Mouse (Mus musculus): ENCODE data around the gene Atp8b5.

The Atp8b5 gene

DNA sequence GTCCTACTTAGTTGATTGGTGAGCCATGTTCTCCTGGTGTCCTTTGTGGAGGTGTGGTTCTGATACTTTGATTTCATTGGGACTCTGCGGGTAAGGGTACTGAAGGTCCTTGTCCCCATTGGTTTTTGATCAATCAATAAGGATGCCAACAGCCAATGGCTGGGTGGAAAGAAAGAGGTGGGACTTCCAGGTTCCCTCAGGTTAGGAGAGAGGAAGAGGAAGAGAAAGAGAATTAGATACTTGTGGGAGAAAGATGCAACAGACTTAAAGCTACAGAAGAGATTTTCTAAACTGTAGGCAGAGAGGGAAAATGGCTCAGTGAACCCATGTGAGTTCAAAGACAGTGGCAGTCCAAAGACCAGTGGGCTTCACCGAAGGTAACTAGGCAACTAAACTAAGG is 60.2 kb downstream of the Atp8b5 start:
- no peak for DNase-seq

DNA sequence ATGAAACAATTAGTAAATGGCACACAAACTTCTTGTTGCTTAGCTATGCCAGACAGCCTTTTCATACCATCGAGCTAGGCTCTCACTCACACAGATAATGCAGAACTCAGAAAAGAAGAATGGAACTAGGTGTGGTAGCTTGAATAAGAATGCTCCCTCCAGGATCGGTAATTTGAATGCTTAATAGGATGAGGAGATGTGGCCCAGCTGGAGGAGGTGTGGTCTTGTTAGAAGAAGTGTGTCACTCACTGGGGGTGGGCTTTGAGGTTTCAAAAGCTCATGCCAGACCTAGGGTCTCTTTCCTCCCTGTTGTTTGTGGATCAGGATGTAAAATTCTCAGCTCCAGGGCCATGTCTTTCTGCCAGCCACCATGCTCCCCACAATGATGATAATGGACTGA is 67.8 kb downstream of the Atp8b5 start:
- no peak for DNase-seq

DNA sequence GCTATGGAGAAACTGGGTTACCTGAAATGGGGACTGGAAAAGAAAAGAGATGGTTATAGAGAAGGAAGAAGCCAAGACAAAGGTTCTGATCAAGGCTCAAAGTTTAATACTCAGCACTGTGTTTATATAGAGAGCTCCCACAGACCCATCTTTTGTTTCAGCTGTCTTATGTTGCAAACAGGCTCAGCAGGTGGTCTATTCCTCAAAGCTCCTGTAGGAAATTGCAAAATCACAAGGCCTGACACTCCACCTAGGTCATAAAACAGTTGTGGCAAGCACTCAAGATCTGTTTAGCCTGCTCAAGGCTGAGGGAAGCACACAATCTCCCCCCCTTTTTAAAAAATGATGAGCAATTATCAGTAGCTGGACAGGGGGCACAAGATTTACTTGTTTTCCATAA is 69.2 kb downstream of the Atp8b5 start:
- no peak for DNase-seq

DNA sequence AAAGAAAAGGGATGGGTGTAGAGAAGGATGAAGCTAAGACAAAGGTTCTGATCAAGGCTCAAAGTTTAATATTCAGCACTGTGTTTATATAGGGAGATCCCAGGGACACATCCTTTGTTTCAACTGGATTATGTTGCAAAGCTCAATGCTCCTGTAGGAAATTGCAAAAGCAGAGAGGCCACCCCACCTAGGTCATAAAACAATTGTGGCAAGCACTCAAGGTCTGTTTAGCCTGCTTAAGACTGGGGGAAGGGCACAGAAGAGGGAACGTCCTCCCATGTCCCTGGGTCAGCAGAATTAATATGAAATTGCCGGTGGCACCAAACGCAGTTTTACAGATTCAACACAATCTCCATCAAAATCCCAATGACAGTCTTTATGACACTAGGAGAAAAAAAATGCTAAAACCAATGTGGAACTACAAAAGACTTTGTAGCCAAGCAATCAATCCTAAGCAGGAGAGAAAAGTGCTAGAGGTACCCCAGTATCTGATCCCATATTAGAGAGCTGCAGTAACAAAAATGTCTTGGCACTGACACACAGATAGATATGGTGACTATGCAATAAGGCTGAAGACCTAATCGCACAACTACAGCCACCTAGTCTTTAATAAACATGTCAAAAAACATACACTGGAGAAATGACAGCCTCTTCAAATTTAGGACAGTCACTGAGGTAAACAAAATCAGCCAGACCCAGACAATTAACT is 73.3 kb downstream of the Atp8b5 start:
- no peak for DNase-seq

DNA sequence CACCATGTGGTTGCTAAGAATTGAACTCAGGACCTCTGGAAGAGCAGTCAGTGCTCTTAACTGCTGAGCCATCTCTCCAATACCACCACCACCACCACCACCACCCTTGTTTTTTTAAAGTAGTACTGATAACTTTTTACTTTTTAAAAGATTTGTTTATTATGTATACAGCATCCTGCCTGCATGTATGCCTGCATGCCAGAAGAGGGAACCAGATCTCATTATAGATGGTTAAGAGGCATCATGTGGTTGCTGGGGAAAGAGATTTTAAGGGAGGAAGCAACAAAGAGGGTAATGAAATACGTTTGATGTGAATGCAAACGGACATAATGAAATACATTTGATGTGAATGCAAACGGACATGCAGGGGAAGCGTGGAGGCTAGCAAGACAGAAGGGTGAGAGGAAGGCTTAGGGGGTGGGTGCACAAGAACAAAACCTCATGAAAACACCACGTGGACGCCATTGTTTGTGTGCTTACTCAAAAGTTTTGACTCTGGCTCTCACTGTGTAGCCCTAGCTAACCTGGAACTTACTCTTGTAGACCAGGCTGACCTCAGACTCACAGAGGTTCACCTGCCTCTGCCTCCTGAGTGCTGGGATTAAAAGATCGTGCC is 74.4 kb downstream of the Atp8b5 start:
- DNase-seq, result no peak

DNA sequence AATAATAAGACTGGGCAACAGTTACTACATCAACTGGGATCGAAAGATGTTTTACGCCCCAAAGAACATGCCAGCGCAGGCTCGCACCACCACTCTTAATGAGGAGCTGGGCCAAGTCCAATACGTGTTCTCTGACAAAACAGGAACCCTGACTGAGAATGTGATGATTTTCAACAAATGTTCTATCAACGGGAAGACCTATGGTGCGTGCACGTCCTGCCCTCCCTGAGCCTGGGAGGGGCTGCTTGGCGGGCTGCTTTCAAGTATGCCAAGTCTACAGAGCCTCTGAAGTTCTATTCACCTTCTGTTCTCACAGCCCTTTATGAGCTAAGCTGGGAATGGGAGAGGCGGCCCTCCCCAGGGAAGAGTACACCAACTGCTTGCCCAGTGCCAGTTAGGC is 75.5 kb downstream of the Atp8b5 start:
- DNase-seq, result no peak

DNA sequence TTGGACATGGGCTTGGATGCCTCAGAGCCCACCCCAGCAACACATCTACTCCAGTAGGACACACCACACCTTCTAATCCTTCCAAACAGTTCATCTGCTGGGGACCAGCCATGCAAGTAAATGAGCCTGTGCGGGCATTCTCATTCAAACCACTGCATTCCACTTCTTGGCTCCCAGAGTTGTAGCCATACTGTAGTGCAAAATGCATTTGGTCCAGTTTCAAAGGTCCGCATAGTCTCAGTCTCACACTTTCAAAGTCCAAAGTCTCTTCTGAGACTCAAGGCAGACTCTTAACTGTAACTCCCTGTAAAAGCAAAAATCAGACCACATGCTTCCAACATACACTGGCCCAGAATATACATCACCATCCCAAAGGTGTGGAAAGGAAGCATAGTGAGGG is 78.0 kb downstream of the Atp8b5 start:
- DNase-seq, result no peak

DNA sequence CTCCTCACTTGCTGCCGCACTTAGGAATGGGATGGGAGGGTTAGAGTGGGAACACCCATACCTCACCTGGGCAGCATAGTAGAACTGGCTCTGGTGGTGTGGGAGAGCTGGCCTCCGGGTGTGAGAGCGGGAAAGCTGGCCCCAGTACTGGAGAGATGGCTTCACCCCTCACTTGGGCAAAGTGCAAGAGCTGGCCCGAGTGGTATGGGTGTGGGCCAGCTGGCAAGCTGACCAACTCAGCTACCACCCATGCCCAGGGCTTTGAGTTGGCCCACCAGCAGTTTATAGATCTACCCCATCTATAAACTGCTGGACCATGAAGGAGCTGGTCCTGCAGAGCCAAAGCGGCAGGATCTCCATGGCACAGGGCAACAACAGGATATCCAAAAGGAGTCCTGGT is 82.2 kb downstream of the Atp8b5 start:
- DNase-seq, result no peak

DNA sequence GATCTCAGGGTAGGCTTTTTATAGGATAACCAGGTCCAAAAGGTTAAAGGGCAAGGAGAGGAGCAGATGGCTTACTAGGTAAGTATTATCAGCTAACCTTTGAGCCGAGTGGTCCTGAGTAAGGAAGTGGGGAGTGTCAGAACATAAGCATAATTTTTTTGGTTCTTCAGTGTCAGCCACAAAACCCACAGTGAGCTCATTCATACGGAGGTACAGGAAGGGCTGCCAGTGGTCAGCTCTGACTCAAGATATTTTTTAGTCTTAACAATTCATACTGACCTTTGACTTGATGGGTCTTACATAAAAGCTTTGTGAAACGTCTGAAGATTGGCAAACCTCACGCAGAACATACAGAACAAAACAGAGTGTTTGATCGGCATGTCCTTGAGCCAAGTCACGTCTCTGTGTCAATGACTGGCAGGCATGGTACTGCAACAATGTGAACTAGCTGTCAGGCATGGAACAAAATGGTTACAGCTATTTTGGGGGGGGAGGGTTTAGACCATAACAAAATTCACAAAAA is 83.1 kb downstream of the Atp8b5 start:
- DNase-seq, result no peak

DNA sequence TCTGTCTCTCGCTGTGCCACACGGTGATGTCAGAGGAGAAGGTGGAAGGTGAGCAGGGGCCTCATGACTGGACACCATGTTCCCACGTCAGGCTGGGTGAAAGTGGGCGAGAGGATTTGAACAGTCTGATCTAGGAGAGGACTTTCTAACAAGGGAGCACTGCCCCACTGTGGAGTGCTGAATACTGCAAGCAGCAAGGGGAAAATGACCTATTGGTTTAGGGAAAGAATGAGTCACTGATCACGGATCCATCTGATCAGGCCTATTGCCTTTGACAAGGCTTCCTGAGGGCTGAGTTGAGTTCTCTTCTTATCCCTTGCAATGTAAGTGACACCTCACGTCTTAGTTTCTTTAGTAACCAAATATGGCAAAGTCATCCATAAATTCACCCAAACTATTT is 86.7 kb downstream of the Atp8b5 start:
- no peak for DNase-seq

DNA sequence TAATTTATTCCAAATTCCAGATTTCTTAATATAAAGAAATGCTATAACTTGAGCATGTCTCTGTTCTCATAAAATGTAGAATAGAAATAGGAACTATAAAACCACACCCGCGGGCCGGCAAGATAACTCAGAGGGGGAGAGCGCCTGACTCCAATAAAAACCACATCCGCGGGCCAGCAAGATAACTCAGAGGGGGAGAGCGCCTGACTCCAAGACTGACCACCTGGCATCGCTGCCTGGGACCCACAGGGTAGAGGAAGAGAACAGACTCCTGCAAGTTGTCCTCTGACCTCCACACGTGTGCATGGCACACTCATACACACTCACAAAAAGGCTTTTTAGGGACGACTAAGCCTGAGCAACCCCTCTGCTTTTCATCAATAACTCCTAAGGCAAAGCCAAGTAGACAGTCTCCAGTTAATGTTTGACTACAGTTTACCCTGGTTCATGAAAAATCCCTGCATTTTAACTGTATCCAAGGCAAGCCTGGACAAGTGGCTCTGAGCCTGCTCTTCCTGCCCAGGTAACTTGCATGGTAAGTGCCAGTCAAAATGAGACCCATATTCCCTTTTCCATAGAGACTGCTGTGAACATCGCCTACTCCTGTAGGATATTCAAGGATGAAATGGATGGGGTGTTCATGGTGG is 98.1 kb downstream of the Atp8b5 start:
- no peak for DNase-seq

DNA sequence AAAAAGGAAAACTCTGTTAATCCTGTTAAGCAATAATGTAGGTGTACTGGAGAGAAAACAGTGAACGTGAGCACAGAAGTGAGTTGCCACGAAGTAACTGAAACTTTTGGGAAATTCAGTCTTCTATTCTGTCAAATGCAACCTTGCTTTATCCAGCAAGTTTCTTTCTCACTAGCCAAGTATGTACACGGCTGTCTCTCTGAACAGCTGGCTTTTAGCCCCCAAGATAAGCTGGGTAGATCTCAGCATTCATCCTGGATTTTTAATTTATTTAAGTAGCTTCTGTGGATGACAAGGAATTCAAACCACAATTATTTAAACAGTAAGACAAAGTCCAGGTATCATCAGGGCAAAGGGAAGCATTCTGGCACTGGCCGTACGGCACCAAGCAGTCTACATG is 100.3 kb downstream of the Atp8b5 start:
- no peak for DNase-seq

DNA sequence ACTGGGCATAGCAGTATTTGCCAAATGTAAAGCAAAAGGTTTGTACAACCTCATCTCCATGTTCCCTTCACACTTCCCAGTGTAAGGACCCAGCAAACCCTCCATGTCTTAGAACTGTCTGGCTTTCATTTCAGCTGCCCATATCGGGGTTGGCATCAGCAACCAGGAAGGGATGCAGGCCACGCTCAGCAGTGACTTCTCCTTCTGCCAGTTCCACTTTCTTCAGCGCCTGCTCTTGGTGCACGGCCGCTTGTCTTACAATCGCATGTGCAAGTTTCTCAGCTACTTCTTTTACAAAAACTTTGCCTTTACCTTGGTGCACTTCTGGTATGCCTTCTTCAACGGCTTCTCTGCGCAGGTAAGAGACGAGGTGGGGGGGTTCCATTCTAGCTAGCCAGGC is 100.8 kb downstream of the Atp8b5 start:
- DNase-seq, result no peak

DNA sequence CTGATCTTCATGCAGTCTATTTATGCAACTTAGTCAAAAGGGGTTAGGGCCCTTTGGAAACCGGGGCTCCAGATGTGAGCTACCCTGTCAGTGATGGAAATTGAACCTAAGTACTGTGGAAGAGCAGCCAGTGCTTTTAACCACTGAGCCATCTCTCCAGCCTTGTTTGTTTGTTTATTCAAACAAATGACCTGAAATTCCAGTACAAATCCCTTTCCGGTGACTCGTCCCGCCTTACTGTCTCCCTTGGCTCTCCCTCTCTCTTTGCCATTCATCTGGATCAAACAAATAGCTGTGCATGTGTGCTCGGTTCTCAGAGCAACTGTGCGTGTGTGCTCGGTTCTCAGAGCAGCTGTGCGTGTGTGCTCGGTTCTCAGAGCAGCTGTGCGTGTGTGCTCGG is 104.4 kb downstream of the Atp8b5 start:
- no peak for DNase-seq

DNA sequence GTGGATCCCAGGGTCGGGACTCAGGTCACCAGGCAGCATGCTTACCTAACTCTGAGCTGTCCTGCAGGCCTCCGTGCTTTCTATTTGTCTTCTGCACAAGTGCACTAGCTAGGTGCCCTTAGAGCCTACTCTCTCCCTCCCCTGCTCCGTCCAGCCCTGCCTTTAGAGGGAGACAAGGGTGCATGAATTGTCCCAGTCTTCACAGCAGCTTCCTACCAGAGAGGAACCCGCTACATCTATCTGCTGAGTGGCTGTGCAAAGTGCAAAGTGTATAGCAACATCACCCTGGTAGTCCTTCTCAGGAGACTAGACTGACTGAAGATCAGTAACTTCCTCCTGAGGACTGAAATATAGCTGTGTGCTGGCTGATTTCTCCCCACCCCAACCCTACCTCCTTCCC is 105.2 kb downstream of the Atp8b5 start:
- no peak for DNase-seq

DNA sequence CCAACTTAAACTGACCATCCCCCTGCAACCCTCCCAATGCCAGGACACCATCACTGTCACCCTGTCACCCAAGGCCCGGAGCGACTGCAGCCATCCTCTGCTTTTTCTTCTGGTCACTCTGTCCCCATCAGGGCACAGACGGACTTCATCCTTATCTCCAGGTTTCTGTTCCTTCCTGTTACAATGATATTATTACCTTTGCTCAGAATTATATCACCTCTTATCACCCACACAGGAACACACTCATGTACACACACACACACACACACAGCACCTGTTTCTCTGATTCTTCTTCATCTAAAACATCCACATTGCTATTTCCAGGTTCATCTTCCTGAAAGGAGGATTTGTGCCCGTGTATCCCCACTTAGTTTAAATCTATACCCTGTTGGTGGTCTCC is 107.3 kb downstream of the Atp8b5 start:
- DNase-seq, result no peak

DNA sequence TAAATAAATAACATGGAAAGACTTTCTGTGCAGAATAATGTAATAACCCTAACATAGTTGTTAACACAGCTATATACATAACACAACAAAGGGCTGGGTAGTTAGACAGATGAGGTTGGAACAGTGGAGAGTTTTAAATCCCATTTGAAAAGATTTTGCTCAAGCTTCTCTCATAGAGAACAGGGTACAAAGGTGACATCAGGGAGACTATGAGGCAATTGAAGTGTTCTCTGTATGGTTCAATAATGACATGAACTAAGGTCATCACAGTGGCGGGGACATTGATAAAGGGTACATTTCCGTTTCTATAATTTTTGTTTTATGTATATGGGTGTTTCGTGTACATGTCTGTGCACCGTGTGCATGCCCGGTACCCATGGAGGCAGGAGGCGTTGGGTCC is 112.6 kb downstream of the Atp8b5 start:
- DNase-seq, result no peak

DNA sequence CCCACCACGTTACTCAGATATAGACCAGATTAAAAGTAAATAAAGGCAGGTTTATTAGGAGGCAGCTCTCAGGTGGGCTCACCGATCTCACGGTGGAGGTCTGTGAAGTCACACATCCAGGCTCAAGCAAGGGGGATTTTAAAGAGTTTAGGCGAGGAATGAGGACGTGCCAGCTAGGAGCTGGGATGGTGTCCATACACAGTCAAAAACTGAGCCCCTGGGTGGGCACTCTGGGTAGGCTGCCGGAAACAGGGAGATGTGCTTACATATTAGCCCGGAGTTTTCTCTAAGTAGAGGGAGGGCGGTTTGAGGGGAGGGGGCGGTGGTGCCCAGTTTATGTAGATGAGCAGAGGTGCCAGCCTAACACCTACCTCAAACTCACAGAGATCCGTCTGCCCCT is 114.0 kb downstream of the Atp8b5 start:
- no peak for DNase-seq

DNA sequence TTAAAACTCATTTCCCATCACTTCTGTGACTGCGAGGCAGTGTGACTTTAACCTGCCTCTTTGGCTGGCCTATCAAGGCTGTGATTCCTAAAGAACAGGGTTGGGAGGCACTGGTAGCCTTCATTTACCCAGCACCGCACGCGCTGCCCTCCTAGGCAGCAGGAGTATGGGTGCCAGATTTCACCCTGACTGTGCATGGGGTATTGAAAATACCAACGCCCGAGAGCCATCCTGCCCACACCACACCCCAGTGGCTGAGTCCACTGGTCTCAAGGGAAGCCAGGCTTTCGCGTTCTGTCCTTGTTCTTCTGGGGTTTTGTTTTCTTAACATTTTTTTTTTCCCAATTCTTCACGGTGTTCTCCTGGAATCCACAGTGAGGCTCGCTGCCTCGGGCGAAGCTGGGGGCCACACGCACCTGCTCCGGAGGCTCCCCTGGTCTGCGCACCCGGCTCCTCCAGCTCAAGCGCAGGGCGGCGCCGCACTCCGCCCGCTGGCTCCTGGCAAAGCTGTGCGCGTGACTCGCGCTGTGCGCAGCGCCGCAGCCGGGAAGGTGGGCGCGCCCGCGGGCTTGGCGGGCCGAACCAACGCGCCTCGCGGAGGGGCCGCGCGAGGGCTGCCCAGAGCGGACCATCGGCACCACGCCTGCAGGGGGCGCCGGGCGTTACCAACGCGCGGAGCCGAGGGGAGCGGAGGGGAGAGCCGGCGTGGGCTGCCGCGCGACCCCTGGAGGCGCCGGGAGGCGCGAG is 114.6 kb downstream of the Atp8b5 start, which contains the start of gene Rusc2:
Rusc2 (plus strand) TSS at position 572 of the 747 bp plus-strand sequence.
- peak; percentile 87 for DNase-seq

DNA sequence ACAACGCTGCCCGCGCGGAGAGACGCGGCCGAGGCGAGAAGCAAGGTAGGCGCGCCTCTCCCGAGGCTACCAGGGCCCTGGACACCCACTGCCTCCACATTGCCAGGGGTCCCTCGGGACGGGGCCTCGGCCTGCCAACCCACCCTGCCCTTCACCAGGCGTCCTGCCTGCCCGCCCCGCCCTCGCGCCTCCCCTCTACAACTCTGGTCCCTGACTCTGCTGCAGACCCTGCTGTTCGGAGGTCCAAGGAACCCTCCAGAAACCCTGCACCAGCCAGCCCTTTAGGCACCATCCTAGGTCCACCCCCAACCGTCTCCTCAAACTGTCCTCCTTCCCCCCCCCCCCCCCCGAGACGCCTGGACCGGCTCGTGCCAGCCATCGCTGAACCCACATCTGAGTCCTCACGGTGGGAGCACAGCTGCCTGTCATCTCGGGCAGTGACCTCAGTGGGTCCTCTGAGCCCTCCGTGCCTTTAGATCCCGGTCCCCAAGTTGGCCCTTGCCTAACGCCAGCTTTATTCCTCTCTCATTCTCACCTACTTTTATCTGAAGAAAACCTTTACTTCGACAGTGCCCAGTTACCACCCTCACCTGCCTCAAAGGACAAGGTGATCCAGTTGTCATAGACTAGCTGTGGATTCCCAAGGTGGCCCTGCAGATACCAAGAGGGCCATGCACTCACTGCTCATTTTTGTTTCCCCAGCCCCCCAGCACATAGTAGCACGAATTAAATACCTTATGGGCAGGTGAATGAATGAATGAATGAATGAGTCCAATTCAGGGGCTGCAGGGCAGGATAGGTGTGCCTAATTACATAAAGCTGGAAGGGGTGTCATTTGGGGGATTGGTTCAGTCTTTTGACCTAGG is 115.4 kb downstream of the Atp8b5 start:
- no peak for DNase-seq

DNA sequence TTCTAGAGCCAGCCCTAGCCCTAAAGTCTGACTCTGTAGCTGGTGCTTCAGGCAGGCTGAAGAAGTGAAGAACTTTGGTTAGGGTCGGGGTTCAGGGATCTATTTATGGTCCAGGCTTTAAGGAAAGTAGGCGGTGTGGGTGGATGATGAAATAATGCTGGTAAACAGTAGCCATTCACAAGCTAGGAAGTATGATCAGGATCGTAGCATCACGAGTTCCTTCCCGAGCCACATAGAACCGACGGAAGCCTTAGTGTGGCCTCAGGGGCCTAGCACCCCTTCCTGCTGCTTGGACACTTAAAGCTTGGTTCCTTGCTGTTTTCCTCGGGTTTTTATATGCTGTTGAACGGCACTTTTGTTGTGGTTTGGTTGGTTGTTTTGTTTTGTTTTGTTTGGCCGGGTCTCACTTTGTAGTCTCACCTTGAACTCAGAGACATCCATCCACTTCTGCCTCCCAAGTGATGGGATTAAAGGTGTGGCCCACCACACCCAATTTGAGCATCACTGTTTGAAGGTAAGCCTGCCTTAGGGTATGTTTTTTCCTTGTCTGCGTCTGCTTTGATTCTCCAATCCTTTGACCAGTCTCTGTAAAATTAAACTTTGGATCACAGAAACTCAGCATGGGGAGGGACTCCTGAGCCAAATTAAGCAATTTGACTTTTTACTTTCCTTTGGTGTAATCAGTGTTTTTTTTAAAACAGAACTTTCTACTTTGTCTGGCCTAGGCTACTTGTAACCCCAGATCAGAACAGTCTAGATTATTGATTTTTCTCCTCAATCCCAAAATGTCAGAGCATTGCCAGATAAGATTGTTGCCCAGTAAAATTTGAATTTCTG is 116.5 kb downstream of the Atp8b5 start:
- no peak for DNase-seq

DNA sequence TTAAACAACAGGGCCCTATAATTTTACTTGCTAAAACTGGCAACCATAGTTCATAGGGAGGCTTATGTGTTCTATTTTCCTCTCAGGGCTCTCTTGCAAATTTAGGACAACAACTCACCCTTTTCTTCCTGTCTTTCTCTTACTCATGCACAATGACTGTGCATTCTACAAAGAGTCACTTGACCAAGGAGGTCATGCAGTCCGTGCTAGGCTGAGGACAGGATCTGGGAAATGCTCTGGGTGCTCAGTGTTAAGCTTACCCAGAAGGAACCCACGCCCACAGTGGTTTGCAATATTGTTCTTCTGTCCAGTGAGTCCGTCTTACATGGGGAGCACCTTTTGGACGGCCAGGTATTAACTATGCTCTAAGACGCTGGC is 117.1 kb downstream of the Atp8b5 start:
- no peak for DNase-seq
